Mouse (Mus musculus) left cerebral cortex, adult 11 months (tissue): ENCODE results near the gene Tars.

Experiments
- DNase-seq: peaks from one replicate; pipeline ENCODE4 v3.0.0; 2022; ENCODE audit warnings: low spot score

Gene Tars

DNA sequence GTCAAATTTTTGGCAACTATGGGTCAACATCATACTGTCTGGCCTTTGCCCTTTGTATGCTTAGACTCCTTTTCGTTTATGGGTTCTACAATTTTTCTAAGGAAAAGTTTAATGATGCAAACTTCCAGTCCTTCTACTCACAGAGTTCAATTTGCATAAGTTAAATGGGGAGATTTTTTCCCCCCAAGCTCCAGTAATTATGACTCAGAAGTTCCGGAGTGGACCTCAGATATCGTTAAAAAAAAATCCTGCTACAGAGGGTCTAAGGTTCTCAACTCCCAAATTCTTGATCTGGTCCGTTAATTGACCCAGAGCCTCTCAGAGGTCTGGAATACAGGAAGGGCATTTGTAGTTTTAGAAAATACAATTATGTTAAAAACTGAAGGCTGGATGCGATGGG is 37.6 kb downstream of the Tars start:
- no peak for DNase-seq

DNA sequence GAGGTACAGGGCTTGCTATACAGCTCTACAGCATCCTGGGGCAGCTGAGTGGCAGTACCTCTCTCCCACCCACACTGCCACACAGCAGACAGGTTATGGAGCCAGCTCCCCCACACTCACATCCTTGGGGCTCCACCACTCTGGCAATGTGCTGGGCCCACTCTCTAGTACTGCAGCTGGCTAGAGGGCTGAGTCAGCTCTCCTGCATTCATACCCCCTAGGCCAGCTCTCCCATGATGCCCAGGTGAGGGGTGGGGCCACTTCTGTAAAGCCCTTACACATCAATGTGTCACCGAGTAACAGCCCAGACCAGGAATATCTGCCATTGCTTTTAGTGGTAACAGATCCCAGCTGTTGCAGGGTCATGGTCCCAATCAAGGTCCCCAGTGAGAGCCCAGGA is 38.6 kb downstream of the Tars start:
- no peak for DNase-seq

DNA sequence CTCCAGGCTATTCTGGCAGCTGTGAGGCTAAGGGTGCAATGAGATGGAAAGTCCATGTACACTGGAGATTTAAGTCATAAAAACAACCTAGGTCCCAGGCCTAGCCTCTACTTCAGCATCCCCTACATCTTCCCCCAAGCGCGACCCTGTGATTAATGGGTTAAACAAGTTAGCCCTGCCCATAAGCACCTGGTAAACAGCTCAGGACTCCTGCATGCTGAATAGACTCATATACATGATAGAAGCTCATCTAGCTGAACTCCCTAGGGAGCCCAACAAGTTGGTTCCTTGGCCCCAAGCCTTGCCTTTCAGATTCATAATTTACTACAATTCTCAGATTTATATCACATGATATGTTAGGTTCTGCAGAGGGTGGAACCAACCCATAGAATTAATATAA is 42.0 kb downstream of the Tars start:
- no peak for DNase-seq

DNA sequence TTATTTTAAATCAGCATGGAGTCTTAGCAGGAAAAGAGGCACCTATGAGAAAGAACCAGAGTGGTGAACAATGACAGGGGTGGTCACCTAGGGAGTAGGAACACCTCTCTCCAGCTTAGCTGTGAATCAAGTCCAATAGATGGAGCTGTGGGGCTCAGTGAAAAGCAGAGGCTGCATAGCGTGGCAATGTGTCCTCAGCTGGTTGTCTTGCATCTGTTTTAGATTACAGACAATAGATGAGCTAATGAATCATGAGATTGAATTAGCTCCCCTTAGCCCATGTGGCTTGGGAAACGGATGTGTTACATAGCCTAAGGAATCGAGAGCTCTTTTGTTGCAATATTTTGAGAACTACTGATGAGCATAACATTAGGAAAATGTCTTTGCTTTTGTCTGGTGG is 43.6 kb downstream of the Tars start:
- DNase-seq = no peak

DNA sequence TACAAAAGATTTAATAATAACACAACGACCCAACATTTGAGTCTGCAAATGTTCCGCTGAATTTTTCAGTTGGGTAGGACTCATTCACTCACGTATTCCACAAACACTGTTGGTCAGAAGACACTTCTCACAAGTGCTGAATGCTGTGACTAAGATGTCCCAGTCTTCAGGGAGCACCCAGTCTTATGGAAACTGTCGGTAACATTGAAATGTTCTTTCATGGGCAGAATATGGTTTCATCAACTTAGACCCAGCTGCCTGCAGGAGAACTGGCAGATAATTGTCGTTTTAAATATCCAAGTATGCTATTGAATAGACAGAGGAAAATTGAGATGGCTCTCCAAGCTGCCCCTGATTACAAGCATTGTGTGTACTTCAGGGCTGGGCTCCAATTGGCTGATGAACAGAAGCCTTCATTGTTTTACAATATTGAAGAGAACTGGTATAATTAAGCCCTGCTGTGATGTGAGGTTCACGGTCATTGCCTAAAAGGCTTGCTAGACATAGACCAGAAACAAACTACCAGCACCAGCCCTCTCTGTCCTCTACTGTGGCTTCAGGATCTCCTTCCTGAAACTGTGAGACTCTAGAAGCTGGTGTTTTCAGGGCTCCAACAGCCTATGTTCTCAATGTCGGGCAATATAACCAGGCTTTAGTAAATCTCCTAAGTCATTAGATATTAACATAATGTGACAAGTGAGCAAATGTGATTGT is 59.8 kb downstream of the Tars start:
- DNase-seq = no peak
